Mouse (Mus musculus): ENCODE data around the gene Myh9.

The Myh9 gene

GRCm38 (mm10) chr15:77828242-77828641 is 13.7 kb downstream of the Myh9 start:
- DNase-seq (ENCODE audit: low spot score in 2 of 2) = no peak

DNA sequence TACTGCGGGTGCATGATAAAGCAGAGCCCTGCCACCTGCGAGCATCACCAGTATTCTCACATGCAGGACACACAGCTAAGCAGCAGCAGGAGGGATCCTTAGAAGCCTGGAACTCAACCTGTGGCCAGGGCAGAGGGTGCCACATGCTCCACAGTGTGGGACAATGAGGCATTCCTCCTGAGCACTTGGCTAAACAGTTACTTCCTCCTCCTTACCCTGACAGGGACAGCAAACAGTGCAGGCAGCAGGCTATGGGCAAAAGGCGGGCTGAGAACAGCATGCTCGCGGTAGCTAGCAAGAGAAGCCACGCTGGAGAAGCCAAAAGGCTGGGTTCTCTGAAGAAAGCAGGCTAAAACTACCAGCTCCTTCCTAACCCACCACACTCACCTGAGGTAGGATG is 14.2 kb downstream of the Myh9 start:
- DNase-seq (ENCODE audit: low spot score in 2 of 2) = no peak

DNA sequence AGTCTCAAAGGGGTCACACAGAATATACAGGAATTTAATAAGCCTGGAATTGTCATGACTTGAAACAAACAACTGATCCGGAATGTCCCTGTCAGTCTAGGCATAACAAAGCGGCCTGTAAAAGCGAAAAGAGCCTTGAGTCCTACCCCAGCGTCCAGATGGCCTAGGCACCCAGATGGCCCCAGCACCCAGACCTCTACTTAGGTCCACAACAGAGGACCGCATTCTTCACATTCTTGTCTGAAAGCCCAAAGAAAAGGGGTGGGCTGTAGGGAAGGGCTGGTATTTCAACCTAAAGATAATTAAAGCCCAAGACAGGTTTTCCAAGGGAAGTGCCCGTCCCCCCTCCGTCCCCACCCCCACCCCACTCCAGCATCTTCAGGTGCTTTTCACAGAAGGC is 14.6 kb downstream of the Myh9 start:
- DNase-seq (ENCODE audit: low spot score in 2 of 2) = no peak

DNA sequence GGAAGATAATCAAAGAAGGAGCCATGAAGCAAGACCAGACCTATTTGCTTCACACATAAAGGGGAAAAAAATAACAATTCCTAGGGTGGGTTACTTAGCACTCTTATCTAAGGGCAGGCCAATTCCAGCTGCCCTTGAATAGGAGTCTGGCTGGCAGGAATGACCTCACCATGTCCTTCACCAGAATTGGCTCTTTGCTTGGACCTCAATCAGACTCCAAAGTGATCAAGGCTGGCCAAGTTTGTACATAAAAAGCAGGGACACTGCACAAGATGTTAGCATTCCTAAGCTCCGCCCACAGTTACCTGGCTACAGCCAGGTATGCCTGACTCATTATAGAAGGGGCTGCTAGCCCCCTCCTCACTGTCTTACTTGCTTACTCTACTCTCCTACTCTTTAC is 16.6 kb downstream of the Myh9 start:
- no peak for DNase-seq (ENCODE audit: low spot score in 2 of 2)

DNA sequence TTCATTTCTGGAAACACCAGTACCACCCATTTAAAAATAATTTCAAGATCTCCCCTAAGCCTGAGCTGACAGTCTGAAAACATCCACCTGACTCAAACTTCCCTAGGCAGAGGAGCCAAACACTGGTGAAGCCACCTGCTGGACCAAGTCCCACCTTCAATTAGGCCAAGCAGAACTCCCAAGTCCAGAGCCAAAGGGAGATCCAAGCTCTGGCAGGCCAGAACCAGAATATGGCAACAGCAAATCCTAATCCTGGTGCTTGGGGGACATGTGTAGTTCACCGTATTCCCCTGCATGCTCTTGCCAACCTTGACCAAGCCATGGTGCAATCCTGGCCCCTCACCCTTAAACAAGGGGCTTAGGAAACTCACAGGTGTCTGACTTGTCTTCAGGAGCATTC is 17.7 kb downstream of the Myh9 start:
- no peak for DNase-seq (ENCODE audit: low spot score in 2 of 2)

DNA sequence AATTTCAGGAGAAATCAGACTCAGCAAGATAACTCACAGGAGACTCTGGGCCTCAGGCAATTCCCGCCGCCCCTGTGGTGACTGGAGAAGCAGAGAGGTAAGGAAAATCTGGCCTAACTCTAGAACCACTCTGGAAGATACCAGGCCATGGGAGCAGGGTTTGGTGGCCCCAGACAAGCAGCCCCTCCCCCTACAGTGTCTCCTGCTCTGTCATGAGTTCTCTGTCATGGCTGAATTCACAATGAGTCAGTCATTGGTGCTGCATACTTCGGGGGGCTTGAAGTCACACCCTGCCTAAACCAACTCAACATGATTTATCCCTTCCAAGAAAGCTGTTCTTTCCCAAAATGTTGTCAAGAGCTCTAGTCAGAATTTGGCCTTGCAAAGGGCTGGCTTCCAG is 18.3 kb downstream of the Myh9 start:
- no peak for DNase-seq (ENCODE audit: low spot score in 2 of 2)

DNA sequence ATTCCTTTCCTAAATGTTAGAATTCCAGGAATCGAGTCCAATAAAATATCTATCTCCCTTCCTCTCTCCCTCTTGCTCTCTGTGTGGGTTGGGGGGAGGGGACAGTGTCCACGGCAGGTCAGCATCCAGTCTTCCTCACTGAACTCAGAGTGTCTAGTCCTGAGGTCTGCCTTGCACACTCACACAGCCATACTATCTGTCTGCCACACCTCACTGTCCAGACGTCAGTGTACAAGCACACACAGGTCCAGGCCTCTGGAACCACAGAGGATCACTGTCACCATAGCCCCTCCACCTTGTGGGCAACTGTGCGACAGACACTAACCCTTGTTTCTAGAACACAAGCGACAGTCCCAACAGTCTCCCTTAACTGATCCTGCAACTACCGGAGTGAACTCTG is 18.8 kb downstream of the Myh9 start:
- DNase-seq (ENCODE audit: low spot score in 2 of 2) = no peak

GRCm38 (mm10) chr15:77822671-77823070 is 19.3 kb downstream of the Myh9 start:
- DNase-seq (ENCODE audit: low spot score in 2 of 2) = no peak

GRCm38 (mm10) chr15:77822057-77822466 is 19.9 kb downstream of the Myh9 start:
- no peak for DNase-seq (ENCODE audit: low spot score in 2 of 2)

- no peak for DNase-seq (ENCODE audit: low spot score in 2 of 2)
Measured at GRCm38 (mm10) chr15:77821424-77821823, 20.6 kb downstream of the Myh9 start.

DNA sequence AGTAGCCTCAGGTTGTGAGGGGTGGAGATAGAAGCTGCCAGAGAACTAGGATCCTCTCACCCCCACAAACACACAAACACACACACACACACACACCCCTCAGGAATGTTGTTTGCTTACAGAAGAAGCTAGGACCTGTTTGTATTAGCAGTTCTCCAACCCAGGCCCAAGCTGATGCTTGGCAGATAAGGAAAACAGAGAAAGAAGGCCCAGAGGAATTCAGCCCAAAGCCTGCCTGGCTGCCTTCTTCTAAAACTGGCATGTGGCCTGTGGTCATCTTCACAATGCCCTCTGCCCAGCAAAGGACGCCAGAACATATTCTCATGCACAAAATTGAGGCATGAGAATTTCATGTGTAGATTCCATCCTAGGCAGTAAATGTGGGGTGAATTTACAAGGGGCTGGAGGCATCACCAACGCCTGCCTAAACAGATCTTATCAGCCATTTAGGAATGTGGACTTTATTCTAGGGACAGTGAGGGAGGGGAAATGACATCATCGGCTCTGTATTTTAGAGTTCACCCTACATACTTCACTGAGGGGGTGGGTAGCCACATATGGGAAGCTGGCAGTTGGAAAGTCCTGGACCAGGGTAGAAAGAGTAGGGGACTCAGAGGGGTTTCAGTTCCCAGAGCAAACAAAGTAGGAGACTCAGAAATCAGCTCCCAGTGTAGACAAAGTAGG is 21.4 kb downstream of the Myh9 start:
- DNase-seq (ENCODE audit: low spot score in 2 of 2) = no peak

DNA sequence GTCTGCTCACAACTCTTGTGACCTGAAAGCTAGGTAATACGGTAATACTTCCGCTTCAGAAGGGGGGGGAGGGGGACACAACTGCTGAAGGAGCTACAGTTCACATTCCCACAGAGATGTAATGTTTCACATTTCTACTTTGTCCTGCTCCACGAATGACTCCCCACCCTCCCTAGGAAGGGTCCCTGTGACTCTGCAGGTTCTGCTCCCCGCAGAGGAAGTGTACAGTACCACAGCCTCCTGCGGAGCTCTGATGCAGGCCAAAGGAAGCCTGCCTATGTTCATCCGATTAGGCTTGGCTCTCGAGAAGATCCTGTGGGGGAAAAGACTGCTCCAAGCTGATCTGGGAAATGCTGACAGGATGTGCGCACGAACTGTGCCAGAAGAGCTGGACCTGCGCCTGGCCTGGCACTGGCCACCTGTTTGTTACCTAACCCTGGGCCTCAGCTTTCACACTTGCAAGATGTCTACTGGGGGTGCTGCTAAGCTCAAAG is 22.0 kb downstream of the Myh9 start:
- no peak for DNase-seq (ENCODE audit: low spot score in 2 of 2)

GRCm38 (mm10) chr15:77818556-77819158 is 23.3 kb downstream of the Myh9 start:
- no peak for DNase-seq (ENCODE audit: low spot score in 2 of 2)

DNA sequence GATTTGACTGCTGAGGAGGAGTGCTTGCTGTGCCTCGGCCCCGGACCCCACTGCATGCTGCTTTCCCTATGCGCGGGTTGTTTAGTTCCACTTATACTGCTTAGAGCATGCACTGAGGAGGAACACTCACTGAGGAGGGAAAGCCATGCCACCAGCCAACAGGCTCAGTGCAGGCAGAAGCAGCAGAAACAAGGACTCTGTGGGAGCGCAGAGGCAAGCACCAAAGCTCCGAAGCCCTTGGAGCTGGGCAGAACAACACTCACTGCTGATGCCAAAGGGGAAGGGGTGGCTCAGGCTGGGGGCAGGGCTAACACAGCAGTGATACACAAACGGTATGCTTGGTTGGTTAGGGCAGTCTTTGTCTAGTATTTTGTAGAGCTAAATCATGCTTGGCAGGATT is 24.6 kb downstream of the Myh9 start:
- DNase-seq (ENCODE audit: low spot score in 2 of 2) = no peak

GRCm38 (mm10) chr15:77816601-77816950 is 25.4 kb downstream of the Myh9 start:
- DNase-seq (ENCODE audit: low spot score in 2 of 2) = no peak

DNA sequence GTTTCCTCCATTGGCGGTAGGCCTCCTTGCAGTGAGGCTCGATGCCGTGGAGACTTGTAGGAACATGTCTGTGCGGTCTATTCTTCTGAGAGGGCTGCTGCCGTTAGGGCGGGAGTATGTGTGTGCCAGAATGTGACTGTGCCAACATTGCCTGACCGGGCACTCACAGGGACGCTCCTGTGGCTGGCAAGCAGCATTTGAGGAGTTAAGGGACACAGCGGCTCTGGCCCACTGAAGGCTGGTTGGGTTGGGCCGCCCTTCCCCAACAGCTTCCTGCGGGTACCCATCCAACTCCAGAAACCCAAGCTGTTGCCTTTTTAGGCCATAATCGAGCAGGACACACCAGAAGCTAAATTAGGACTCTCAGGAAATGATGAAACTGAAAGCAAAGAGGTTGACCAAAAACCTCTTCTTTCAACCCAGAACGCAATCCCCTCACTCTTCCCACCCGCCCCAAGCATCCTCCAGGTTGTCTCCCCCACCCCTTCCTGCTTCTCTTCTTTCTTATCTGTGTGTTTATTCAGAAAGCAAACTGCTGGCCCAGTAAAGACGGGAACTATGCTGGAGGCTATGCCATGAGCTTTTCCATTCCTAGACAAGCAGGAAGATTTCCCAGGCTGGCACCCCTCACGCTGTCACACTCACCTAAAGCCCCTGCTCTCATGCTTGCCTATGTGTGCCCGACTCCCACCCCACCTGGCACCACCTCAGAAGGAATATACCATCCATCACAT is 25.9 kb downstream of the Myh9 start:
- no peak for DNase-seq (ENCODE audit: low spot score in 2 of 2)

DNA sequence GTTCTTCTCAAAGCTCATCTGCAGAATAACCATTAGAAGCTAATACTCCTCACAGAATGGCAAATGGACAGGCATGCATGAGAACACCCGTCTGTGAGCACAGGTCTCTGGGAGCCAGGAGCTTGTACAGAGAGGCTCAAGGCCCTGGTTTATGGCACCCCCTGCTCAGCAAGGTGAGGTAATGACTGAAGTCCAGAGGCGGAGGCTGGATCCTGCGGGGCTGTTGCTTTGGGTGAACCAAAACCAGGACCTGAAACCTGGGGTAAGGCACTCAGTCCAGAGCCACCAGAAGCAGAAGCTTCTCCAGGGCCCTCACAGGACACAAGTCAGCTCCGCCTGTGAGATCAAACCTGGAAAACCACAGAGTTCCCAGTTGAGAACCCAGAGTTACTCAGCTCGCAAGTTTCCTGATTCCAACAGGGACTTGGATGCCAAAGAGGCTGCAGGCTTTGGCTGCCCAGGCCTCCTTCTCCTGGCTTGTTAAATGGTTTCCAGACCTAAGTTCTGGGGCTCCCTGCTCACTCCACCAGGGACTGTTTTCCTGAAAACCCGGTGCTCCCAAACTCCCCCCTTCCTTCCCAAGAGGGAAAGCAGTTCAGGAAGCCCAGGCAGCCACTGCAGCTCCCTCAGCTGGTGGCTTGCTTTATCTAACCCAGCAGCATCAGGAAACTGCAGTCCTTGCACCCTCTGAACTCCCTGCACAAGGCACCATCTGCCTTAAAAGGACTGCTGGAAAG is 28.2 kb downstream of the Myh9 start:
- DNase-seq (ENCODE audit: low spot score in 2 of 2) = no peak

DNA sequence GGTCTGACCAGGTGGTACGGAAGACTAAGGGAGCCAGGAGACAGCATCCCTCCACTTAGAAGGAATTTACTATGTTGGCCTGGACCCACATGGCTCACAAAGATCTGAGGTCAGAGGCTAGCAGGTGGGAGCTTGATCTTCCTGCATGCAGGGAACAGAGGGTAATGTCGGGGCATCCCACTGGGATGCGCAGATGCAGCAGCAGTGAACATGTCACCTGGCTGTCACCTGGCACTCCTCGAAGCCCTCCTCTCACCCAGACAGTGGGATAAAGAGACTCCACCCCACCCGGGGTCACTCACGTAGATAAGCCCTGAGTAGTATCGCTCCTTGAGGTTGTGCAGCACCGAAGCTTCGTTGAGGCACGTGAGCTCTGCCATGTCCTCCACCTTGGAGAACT is 29.4 kb downstream of the Myh9 start:
- DNase-seq (ENCODE audit: low spot score in 2 of 2) = no peak

DNA sequence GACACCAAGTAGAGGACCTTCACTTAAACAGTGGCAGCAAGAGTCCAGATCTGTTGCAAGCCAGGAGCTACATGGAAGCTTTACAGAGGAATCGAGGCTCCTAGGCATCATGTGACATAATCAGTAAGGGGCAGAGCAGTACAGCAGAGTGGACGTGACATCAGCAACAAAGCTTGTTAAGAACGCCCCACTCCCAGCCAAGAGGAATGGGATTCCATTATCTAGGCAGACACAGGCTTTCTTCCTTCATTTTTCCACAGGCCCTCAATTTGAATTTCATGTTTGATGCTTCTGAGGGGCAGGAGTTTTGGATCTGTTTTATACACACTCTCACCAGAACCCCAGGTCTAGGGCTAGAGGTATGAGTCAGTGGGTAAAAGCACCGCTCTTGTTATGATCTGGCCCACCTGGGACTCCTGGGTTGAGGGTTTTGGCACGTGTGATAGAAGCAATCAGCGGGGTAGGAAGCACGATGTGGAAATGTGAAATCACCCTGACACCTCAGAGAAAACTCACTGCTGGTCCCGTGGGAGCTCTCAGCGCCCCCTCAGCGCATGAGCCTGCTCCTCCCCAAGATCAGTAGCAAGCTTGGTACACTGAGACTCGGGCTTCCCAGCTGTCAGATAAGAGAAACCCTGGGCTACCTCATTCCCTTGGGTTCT is 30.7 kb downstream of the Myh9 start:
- DNase-seq (ENCODE audit: low spot score in 2 of 2) = no peak

- DNase-seq (ENCODE audit: low spot score in 2 of 2) = no peak
Measured at GRCm38 (mm10) chr15:77810416-77811098, 31.4 kb downstream of the Myh9 start.

DNA sequence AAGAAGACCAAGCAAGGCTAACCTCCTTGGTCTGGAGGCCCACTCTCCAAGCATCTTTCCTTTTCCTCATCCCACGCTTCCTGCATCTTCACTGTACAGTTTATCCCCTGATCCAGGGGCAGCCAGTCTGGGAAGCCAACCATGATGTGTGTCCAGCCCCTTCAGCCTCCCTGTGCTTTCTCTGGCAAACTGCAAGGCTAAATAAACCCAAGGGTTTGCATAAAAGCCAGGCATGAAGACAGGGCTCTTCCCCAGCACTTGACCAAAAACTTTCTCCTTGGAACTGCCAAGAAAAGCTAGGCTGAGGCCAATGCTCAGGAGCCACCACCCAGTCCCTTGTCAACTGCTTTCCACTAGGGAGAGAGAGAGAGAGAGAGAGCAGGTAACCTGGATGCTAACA is 32.5 kb downstream of the Myh9 start:
- no peak for DNase-seq (ENCODE audit: low spot score in 2 of 2)
